Mouse (Mus musculus): ENCODE measurements around the gene Rpl37.

The Rpl37 gene

GRCm38 (mm10) chr15:5155093-5155492 lies 38.6 kb downstream of the Rpl37 start:
- no peak for DNase-seq

- no peak for DNase-seq
Observed at GRCm38 (mm10) chr15:5156355-5156754, 39.9 kb downstream of the Rpl37 start.

- no peak for DNase-seq
Observed at GRCm38 (mm10) chr15:5157386-5157785, 40.9 kb downstream of the Rpl37 start.

- no peak for DNase-seq
Observed at GRCm38 (mm10) chr15:5158827-5159226, 42.4 kb downstream of the Rpl37 start.

GRCm38 (mm10) chr15:5165121-5165773 lies 48.8 kb downstream of the Rpl37 start:
- no peak for DNase-seq
